Mouse (Mus musculus) thymus, adult 2 months (tissue): Measurements from ENCODE around the gene Tshz2.

ENCODE experiments used
- CTCF ChIP-seq: fragments of 200-500 bp; IDR thresholded peaks from 2 replicates; pipeline ENCODE4 v1.5.1; 2012; ENCODE audit warnings: mild to moderate bottlenecking, control low read depth, low read length, moderate library complexity, borderline replicate concordance; ENCODE audit not compliant: control insufficient read depth, poor library complexity, insufficient read depth; ENCODE audit errors: extremely low read depth
- POLR2A ChIP-seq: fragments of 200-500 bp; IDR thresholded peaks from 2 replicates; pipeline ENCODE4 v1.6.1; 2012; ENCODE audit warnings: mild to moderate bottlenecking, low read length, control low read depth, moderate library complexity; ENCODE audit not compliant: control insufficient read depth, poor library complexity, insufficient read depth; ENCODE audit errors: extremely low read depth

DNA sequence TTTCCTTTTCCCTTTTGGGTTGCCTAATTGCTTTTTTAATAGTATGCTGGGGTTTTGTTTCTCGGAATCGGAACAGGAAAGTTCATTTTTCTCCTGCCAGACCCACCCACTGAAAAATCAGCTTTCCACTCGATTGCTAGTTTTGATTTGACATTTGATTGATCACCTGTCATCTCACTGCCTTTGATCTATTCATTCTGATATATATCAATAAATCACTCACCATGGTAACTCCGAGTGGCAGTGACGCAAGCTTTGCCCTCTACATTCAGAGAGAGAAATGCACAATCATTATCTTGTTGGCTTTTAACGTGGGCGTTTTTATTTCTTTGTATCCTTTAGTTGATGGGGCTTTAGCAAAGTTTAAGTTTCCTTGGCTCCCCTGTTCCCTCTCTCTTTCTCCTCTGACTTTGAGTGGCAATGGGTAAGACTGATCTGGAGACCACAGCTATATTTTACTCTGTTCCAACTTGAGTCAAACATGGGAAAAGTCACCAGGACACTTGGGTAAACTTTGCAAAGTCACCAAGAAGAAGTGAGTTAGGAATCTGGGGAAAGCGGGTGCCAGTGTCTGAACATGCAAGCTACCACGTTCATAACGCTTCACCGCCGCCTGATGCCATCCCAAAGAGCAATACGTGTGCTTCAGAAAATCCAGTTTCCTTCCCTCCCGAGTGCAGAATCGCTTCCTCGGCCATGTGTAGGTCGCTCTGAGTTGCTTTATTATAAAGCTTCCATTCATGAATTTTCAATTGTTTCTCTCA, 2.0 kb downstream of the Tshz2 start:
- TF ChIP-seq CTCF (no peak), POLR2A (no peak)
